Mouse (Mus musculus) monocyte, adult 5-6 weeks (primary cell): ENCODE data around the gene Ufd1. TPM values are rescaled to one million over a fixed set of nuclear protein-coding genes. Genes with fewer than 3 reads are reported as not detected.
"Not testable (repeated sequence)": the region's sequence is repeated elsewhere in the genome, so short reads cannot be mapped to it uniquely, and the experiment has no call there.

Experiments
- ATAC-seq: fragments of 153-309, 156-312 bp; replicated peaks from 2 replicates; pipeline ENCODE4 v1.8.0; 2017; ENCODE audit warnings: mild to moderate bottlenecking; ENCODE audit not compliant: low TSS enrichment, insufficient number of reproducible peaks, severe bottlenecking, poor library complexity, low FRiP score
- total RNA-seq: library from RNA; stranded (forward); fragments of 200-1000, 200-491, 200-594 nt; gene quantifications from 3 replicates; pipeline ENCODE4 v1.2.3, GENCODE M21; 2017

Ufd1 gene
- total RNA-seq, 1 experiment from 2014 or later = 110 TPM

- ATAC-seq = no peak
Measured at GRCm38 (mm10) chr16:18798841-18799240, 12.7 kb upstream of the Ufd1 start.

GRCm38 (mm10) chr16:18805746-18806145, 5.8 kb upstream of the Ufd1 start:
- no peak for ATAC-seq

- no peak for ATAC-seq
Measured at GRCm38 (mm10) chr16:18809001-18809400, 2.6 kb upstream of the Ufd1 start.

GRCm38 (mm10) chr16:18811032-18811431, 547 bp upstream of the Ufd1 start:
- 0 out of 2 replicates have a peak, but pooled peaks have one; percentile 7 for ATAC-seq

GRCm38 (mm10) chr16:18812385-18812910, 869 bp downstream of the Ufd1 start:
- no peak for ATAC-seq

GRCm38 (mm10) chr16:18822356-18822755, 10.8 kb downstream of the Ufd1 start:
- no peak for ATAC-seq

- no peak for ATAC-seq
Measured at GRCm38 (mm10) chr16:18822925-18823324, 11.3 kb downstream of the Ufd1 start.

- no peak for ATAC-seq
Measured at GRCm38 (mm10) chr16:18828630-18829029, 17.1 kb downstream of the Ufd1 start.

GRCm38 (mm10) chr16:18829102-18829501, 17.5 kb downstream of the Ufd1 start:
- no peak for ATAC-seq

GRCm38 (mm10) chr16:18833486-18833885, 21.9 kb downstream of the Ufd1 start:
- ATAC-seq = no peak

GRCm38 (mm10) chr16:18836073-18836467, 24.5 kb downstream of the Ufd1 start:
- ATAC-seq = no peak

GRCm38 (mm10) chr16:18836468-18837208, 25.1 kb downstream of the Ufd1 start, which contains the start of the genes 2510002D24Rik and Gm28539:
Gene 2510002D24Rik, plus strand, starts transcription at chr16:18836578.
Gene Gm28539, plus strand, starts transcription at chr16:18836584.
- peak; percentile 97 for ATAC-seq

- ATAC-seq = no peak
Measured at GRCm38 (mm10) chr16:18838346-18838745, 26.8 kb downstream of the Ufd1 start.

GRCm38 (mm10) chr16:18846301-18846820, 34.8 kb downstream of the Ufd1 start:
- ATAC-seq = no peak

GRCm38 (mm10) chr16:18849521-18850190, 38.1 kb downstream of the Ufd1 start:
- ATAC-seq = not testable (repeated sequence)

GRCm38 (mm10) chr16:18858551-18858950, 47.0 kb downstream of the Ufd1 start:
- ATAC-seq = peak; percentile 71; the same call in 1 of the 2 replicates

GRCm38 (mm10) chr16:18860186-18860585, 48.6 kb downstream of the Ufd1 start:
- ATAC-seq = no peak

GRCm38 (mm10) chr16:18870495-18870894, 58.9 kb downstream of the Ufd1 start:
- not testable (repeated sequence) for ATAC-seq

- ATAC-seq = no peak
Measured at GRCm38 (mm10) chr16:18876091-18876441, 64.5 kb downstream of the Ufd1 start.
